ENCODE assay signal across 8 mouse cellular contexts in genomic region chr5:38038710-38039592, GRCm38 (mm10). TPM values are rescaled to one million over a fixed set of nuclear protein-coding genes. Genes with fewer than 3 reads are reported as not detected.
DNase-seq lines count a peak whose midpoint lies in the region; ATAC-seq lines count a peak whose summit lies in the region.

Gene Stx18 (plus strand): TSS chr5:38038742.

- intact Hi-C loops in gastrocnemius, postnatal 14 days (cut with DNase I; ENCODE audit: low total_unique reads) = no loop called here
- intact Hi-C loops in left cerebral cortex, postnatal 10 days (cut with DNase I) = loop anchor here (5.0 kb wide), 2 partner anchors 53 to 212 kb away; no protein-coding TSS in a partner anchor

- peak; percentile 83 for ATAC-seq in inflammation-experienced regulatory T-cells, adult 6 months
- ATAC-seq in megakaryocyte-erythroid progenitor cell, adult 5-6 weeks (replicated peaks; ENCODE audit: low FRiP score, low TSS enrichment, poor library complexity, severe bottlenecking) = peak; percentile 93

- peak; percentile 89 to 96 for DNase-seq in adrenal gland, adult (ENCODE audit: inconsistent age in 2 of 2, low spot score in 1 of 2)
- peak; percentile 96 for DNase-seq in embryo, embryonic 10.5 days (ENCODE audit: low spot score)
- peak; percentile 85 for DNase-seq in gastrocnemius, postnatal 14 days
- DNase-seq in left cerebral cortex, postnatal 10 days (ENCODE audit: extremely low spot score in 1 of 2, low spot score in 2 of 2) = peak; percentile 90 to 91
- DNase-seq in right cerebral cortex, postnatal 25 days = peak; percentile 85
- peak; percentile 82 to 86 for DNase-seq in urinary bladder, postnatal 4 days (ENCODE audit: low spot score in 2 of 2)

RNA-seq across cellular contexts. Expression of gene Stx18, which starts in this region (rescaled TPM):
- total RNA-seq in gastrocnemius, postnatal 14 days (2021) = 10 to 100 TPM; 14.7 to 16.2 TPM
- polyA plus RNA-seq in inflammation-experienced regulatory T-cells, adult 6 months (2017; shearing (Covaris generic)) = 10 to 100 TPM; 22.4 to 29.8 (median 25.4) TPM
- 10 to 100 TPM; 33.8 to 38.7 TPM for total RNA-seq in left cerebral cortex, postnatal 10 days (2021)
- total RNA-seq in megakaryocyte-erythroid progenitor cell, adult 5-6 weeks (2014; fragmentation: Nextera tagmentation) = 16.6 and 24.0 TPM in 2 replicates
- 26.9 and 31.5 TPM in 2 replicates for total RNA-seq in megakaryocyte-erythroid progenitor cell, adult 5-6 weeks (2017)

Comparison
In these comparisons a context has a peak if more than half of its experiments do, and no peak if none do; other contexts are left out.
1. Peak in every context shown above with its lines: DNase-seq and ATAC-seq.